Mouse (Mus musculus) adrenal gland, postnatal 36 days (tissue): ENCODE measurements at regions not wholly inside any gene's neighbourhood (a gene's known extent, or its start where the extent isn't known, plus 50 kb on each side); places are given as distances from the start of the nearest gene placed in this dataset.

ENCODE experiments used
- DNase-seq, 2 experiments: peaks; one replicate each; pipeline ENCODE4 v3.0.0; 2021; ENCODE audit warnings: mixed read lengths in 1 of 2

GRCm38 (mm10) chr16:75663871-75664270 lies 71.2 kb downstream of the Rbm11 start:
- DNase-seq, result no peak

- DNase-seq, result no peak
Measured at GRCm38 (mm10) chr16:75667589-75667988, 74.9 kb downstream of the Rbm11 start.

- DNase-seq, result no peak
Measured at GRCm38 (mm10) chr16:75672112-75672511, 79.5 kb downstream of the Rbm11 start.

GRCm38 (mm10) chr16:75675871-75676270 lies 83.2 kb downstream of the Rbm11 start:
- DNase-seq, result peak in 1 of 2 experiments; percentile 50

- DNase-seq, result no peak
Measured at GRCm38 (mm10) chr16:75677180-75677579, 84.5 kb downstream of the Rbm11 start.
